Mouse (Mus musculus) lung, embryonic 14.5 days (tissue): Measurements from ENCODE around the gene Terf2ip. TPM values are rescaled to one million over a fixed set of nuclear protein-coding genes. Genes with fewer than 3 reads are reported as not detected.

ENCODE experiments used
- ATAC-seq: fragments of 200-750 bp; cut with Nextera tagmentation; 2 replicates; pipeline ENCODE4 v1.8.0; 2017; ENCODE audit warnings: mild to moderate bottlenecking, moderate TSS enrichment, moderate library complexity; ENCODE audit not compliant: insufficient read depth
- DNase-seq: peaks from one replicate; pipeline ENCODE4 v3.0.0-alpha.2; 2015
- H3K27ac ChIP-seq: fragments of 300-500 bp; sonication (generic); 2 replicates; pipeline ENCODE4 v1.5.1; 2014; ENCODE audit warnings: low read depth, mild to moderate bottlenecking, moderate library complexity
- H3K27me3 ChIP-seq: fragments of 300-500 bp; sonication (generic); 2 replicates; pipeline ENCODE4 v1.6.1; 2014; ENCODE audit warnings: low read length, control low read depth; ENCODE audit not compliant: insufficient read depth
- H3K36me3 ChIP-seq: fragments of 300-500 bp; sonication (generic); 2 replicates; pipeline ENCODE4 v1.6.1; 2014; ENCODE audit warnings: control low read depth; ENCODE audit not compliant: insufficient read depth
- H3K4me1 ChIP-seq: fragments of 300-500 bp; sonication (generic); 2 replicates; pipeline ENCODE4 v1.6.1; 2014; ENCODE audit warnings: antibody characterized with exemption, control low read depth; ENCODE audit not compliant: insufficient read depth
- H3K4me2 ChIP-seq: fragments of 300-500 bp; sonication (generic); 2 replicates; pipeline ENCODE4 v1.6.1; 2014; ENCODE audit warnings: mild to moderate bottlenecking
- H3K4me3 ChIP-seq: fragments of 300-500 bp; sonication (generic); 2 replicates; pipeline ENCODE4 v1.5.1; 2014; ENCODE audit warnings: low read depth, low read length
- H3K9ac ChIP-seq: fragments of 300-500 bp; sonication (generic); 2 replicates; pipeline ENCODE4 v1.6.1; 2014
- H3K9me3 ChIP-seq: fragments of 300-500 bp; sonication (generic); 2 replicates; pipeline ENCODE4 v1.6.1; 2016; ENCODE audit warnings: low read depth, low read length, control low read depth
- CTCF ChIP-seq: IDR thresholded peaks from 2 replicates; pipeline ENCODE4 v1.5.1; 2016; ENCODE audit warnings: antibody characterized with exemption, low read depth
- WGBS: fragments of 180-500 bp; shearing (Covaris S2); extraction: QIAGEN DNeasy Blood & Tissue Kit; methylation state at CpG from one replicate; pipeline ENCODE4 v1.1.7; 2014; 5-methylcytosine and 5-hydroxymethylcytosine counted together
- polyA plus RNA-seq: library from polyadenylated mRNA; unstranded; fragments of >200 nt; fragmentation: Nextera tagmentation; extraction: Ambion mirVana; gene quantifications from 2 replicates; pipeline ENCODE4 v1.2.1, GENCODE M21; 2014

The Terf2ip gene
- polyA plus RNA-seq, 1 experiment from 2014 or later: 25.0 TPM

DNA sequence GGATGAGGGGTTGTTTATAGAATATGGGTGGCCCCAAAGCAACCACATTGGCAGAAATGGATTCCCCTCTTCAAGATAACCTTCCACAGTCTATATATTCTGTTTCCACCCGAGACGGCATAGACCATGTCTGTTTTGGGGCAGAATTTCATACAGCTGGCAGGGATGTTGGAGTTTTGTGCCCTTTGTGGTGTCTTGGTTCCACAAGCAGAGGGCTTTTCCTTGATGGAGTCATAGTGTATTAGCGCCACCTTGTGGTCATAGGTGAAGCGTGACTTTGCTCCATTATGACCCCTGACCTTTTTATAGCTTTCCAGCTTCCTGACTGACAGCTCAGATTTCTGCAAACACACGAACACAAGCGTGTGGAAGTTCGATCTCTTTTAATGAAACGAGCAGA, 23.4 kb downstream of the Terf2ip start:
- Histone ChIP-seq H3K4me2 (no peak overlapping the region), H3K27ac (no peak overlapping the region), H3K27me3 (no peaks in the 10 kb centered on the region), H3K4me1 (no peaks in the 10 kb centered on the region), H3K36me3 (no peaks in the 10 kb centered on the region), H3K4me3 (no peak overlapping the region), H3K9ac (no peak overlapping the region), H3K9me3 (no peaks in the 10 kb centered on the region)
- DNase-seq (peak; percentile 87), ATAC-seq (peak; percentile 38; the same call in 1 of the 2 replicates)
- WGBS: 6% methylated on average over 8 of the region's 8 CpGs
- peak; percentile 83 for TF ChIP-seq CTCF

DNA sequence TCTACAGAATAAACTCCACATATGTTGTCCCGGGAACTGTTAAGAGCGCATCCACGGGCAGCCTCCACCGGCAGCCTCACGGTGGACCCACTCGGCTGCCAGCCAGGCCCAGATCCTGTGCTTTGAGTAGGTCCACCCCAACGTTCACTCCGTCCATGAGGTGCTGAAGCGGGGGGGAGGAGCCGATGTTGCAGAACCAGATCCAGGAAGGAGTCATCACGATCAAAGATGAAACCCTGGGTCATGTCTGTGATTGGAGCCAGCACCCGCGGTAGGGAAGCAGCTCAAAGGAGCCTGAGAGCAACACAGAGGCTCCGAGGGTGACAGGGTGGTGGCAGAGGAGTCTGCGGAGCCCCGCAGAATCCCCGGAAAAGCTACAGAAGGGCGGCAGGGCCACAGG, 26.3 kb downstream of the Terf2ip start:
- ATAC-seq (no peak), DNase-seq (no peak)
- no peak for TF ChIP-seq CTCF
- H3K9me3 ChIP-seq: no peaks in the 10 kb centered on the region
- H3K4me3 ChIP-seq: no peak overlapping the region
- H3K4me2 ChIP-seq: no peak overlapping the region
- no peaks in the 10 kb centered on the region for H3K4me1 ChIP-seq
- no peak overlapping the region for H3K27ac ChIP-seq
- H3K27me3 ChIP-seq: no peaks in the 10 kb centered on the region
- 67% methylated on average over 18 of the region's 18 CpGs for WGBS
- H3K36me3 ChIP-seq: no peaks in the 10 kb centered on the region
- H3K9ac ChIP-seq: no peak overlapping the region

DNA sequence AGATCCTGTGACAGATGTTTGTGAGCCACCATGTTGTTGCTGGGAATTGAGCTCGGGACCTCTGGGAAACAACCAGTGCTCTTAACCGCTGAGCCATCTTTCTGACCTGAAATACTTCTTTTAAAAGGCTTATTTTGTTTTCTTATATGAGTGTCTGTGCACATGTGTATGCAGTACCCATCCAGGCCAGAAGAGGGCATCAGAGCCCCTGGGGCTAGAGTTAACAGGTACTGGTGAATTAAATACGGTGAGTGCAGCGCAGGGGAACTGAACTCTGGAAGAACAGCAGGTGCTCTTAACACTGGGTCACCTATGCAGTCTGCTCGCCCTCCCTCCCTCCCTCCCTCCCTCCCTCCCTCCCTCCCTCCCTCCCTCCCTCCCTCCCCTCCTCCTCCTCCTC, 34.0 kb downstream of the Terf2ip start:
- no peak for ATAC-seq
- no peak overlapping the region for H3K4me3 ChIP-seq
- peak; percentile 40 for TF ChIP-seq CTCF
- H3K9me3 ChIP-seq: no peaks in the 10 kb centered on the region
- H3K36me3 ChIP-seq: no peaks in the 10 kb centered on the region
- no peak overlapping the region for H3K9ac ChIP-seq
- H3K27me3 ChIP-seq: no peaks in the 10 kb centered on the region
- H3K4me2 ChIP-seq: no peak overlapping the region
- no peak for DNase-seq
- no peaks in the 10 kb centered on the region for H3K4me1 ChIP-seq
- 77% methylated on average over 5 of the region's 5 CpGs for whole genome bisulfite sequencing
- H3K27ac ChIP-seq: no peak overlapping the region

DNA sequence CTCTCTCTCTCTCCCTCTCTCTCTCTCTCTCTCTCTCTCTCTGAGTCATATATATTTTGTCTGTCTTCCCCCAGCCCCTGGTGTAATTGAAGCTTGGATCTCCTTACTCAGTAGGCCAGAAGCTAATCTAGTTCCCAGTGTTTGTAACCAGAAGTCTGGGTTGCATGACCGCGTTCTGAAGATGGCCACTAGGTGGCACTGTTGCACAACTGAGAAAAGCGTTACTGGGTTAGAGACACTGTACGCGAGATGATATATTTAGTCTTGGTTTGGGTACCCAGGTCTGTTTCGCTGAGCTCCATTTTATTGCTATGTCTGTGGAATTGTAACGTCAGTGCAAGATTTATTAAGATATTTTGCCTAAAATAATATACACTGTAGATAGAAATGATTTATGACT, 34.7 kb downstream of the Terf2ip start:
- Histone ChIP-seq H3K36me3 (no peaks in the 10 kb centered on the region), H3K27me3 (no peaks in the 10 kb centered on the region), H3K9me3 (no peaks in the 10 kb centered on the region), H3K4me3 (no peak overlapping the region), H3K27ac (no peak overlapping the region), H3K4me1 (no peaks in the 10 kb centered on the region), H3K4me2 (no peak overlapping the region), H3K9ac (no peak overlapping the region)
- ATAC-seq (peak; percentile 73; the same call in 1 of the 2 replicates), DNase-seq (peak; percentile 95)
- WGBS: 3% methylated on average over 7 of the region's 7 CpGs
- TF ChIP-seq CTCF: peak; percentile 94

DNA sequence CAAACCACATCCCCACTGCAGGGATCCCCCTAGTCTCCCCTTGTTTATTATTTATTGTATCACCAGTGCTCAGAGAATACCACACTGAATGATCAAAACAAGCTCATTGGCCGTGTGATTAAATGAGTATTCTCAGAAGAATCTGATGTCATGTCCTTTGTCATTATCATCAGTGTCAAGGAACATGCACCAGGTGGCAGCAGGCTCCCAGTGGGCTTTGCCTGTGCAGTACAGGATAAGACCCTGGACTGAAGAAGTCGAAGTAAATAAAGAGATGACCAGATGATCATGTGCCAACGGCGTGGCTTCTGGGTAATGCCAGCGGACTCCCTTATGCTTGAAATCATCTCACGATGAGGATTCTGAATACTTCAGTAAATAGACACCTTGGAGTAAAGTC, 37.1 kb downstream of the Terf2ip start:
- Histone ChIP-seq H3K27ac (no peak overlapping the region), H3K9ac (no peak overlapping the region), H3K4me2 (no peak overlapping the region), H3K4me3 (no peak overlapping the region), H3K36me3 (no peaks in the 10 kb centered on the region), H3K9me3 (no peaks in the 10 kb centered on the region), H3K4me1 (no peaks in the 10 kb centered on the region), H3K27me3 (no peaks in the 10 kb centered on the region)
- no peak for ATAC-seq
- 0 out of 2 replicates have a peak, but pooled peaks have one; percentile 3 for TF ChIP-seq CTCF
- 57% methylated on average over 6 of the region's 6 CpGs for WGBS
- DNase-seq: no peak

DNA sequence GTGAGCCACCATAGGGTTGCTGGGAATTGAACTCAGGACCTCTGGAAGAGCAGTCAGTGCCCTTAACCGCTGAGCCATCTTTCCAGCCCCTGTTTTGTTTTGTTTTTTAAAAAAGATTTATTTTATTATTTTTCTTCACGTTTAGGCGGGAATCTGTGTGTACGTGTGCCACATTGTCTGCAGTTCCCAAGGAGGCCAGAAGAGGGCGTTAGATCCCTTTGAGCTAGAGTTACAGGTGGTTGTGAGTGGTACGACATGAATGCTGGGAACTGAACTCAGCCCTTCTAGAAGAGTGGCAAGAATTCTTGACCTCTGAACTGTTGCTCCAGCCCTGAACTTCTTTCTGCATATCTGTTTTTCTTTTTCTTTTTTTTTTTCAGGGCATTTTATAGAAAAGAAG, 38.8 kb downstream of the Terf2ip start:
- Histone ChIP-seq H3K27me3 (no peaks in the 10 kb centered on the region), H3K36me3 (no peaks in the 10 kb centered on the region), H3K27ac (no peak overlapping the region), H3K4me1 (no peaks in the 10 kb centered on the region), H3K9ac (no peak overlapping the region), H3K9me3 (no peaks in the 10 kb centered on the region), H3K4me2 (no peak overlapping the region), H3K4me3 (no peak overlapping the region)
- 77% methylated on average over 6 of the region's 6 CpGs for WGBS
- DNase-seq: no peak
- no peak for ATAC-seq
- 0 out of 2 replicates have a peak, but pooled peaks have one; percentile 13 for TF ChIP-seq CTCF

DNA sequence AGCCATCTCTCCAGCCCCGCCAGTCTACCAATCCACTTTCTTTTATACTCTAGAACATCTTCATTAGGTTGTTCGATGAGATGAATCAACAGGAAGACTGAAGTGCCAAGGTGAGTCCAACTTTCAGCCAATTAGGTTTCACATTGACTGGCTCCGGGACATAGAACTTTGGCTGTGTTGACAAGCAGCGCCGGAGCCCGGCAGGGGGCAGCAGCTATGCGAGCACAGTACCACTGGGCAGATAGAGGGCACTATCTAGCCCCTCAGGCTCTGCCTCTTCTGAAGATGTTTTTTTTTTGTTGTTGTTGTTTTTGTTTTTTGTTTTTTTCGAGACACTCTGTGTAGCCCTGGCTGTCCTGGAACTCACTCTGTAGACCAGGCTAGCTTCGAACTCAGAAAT, 40.3 kb downstream of the Terf2ip start:
- Histone ChIP-seq H3K36me3 (no peaks in the 10 kb centered on the region), H3K27me3 (no peaks in the 10 kb centered on the region), H3K9ac (no peak overlapping the region), H3K9me3 (no peaks in the 10 kb centered on the region), H3K27ac (no peak overlapping the region), H3K4me2 (no peak overlapping the region), H3K4me1 (no peaks in the 10 kb centered on the region), H3K4me3 (no peak overlapping the region)
- WGBS: 69% methylated on average over 9 of the region's 9 CpGs
- DNase-seq (no peak), ATAC-seq (no peak)
- peak; percentile 9; the same call in 1 of the 2 replicates for TF ChIP-seq CTCF

DNA sequence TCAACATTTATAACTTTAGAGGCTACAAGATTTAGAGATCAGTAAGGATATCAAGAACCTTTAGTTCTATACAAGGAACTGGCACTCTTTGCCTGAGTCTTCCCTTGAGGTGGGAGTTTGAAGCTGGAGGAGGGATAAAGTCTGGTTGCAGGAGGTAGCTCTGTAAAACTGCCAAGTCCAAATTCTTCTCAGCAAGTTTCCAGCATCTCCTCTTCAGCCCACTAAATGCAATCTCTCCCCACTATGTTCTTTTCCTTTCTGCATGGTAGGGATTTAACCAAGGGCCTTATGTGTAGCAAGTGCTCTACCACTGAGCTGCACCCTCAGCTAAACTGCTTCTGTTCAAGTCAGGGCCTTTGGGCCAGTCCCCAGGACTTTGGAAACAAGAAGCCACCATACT, 43.3 kb downstream of the Terf2ip start:
- no peak for ATAC-seq
- Histone ChIP-seq H3K9ac (no peak overlapping the region), H3K27ac (no peak overlapping the region), H3K4me3 (no peak overlapping the region), H3K9me3 (no peaks in the 10 kb centered on the region), H3K4me1 (no peaks in the 10 kb centered on the region), H3K36me3 (no peaks in the 10 kb centered on the region), H3K4me2 (no peak overlapping the region), H3K27me3 (no peaks in the 10 kb centered on the region)
- DNase-seq: no peak
- TF ChIP-seq CTCF: no peak
